In the genomic region with DNA sequence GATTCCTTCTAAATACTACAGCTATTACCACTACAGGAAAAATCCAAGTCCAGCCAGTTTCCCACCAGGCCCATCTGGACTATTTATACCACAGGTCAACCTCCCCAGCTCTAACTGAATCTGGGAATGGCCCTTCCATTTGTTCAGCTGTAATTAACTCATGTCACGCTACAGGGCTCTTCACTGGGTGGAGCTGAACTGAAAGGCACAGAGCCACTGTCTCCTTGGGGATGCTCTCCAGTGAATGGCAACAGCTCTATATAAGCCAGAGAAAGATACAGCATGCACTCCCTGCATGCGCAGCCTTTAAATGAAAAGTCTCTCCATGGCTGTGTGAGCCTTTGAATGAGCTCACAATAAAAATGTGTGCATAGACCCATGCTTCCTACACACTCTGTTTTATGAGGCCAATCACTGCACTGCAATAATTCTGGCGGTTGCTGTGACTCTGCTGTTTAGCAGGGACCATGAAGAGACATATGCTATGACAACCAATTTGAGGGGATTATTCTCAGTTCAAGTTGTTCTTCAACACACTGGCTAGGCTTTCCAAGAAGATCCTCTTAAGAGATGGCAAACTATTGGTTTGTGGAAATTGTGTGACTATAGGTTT, we compare ENCODE assay signal across 12 mouse cellular contexts.
A peak's percentile ranks its signal among the peaks of the same experiment; 100 is the strongest.
DNase-seq lines count a peak whose midpoint lies in the region; ATAC-seq and TF ChIP-seq lines count a peak whose summit lies in the region.
"Had no signal": no experiment of that assay in that cellular context is flagged by ENCODE, and none has a peak within 500 bp of the region (broad histone marks: within the 10 kb centered on the region; RNA-seq: fewer than 3 reads in every experiment).

No protein-coding gene starts in this region.

- no peaks in the 10 kb centered on the region for H3K9me3 ChIP-seq in forebrain, postnatal 0 days (ENCODE audit: low read length)
- no peaks in the 10 kb centered on the region for H3K9me3 ChIP-seq in midbrain, embryonic 10.5 days (replicated peaks)
- H3K9me3 ChIP-seq in neural tube, embryonic 14.5 days (ENCODE audit: control insufficient read depth, low read length): no peaks in the 10 kb centered on the region
- H3K9me3 ChIP-seq: heart, embryonic 13.5 days had no signal

- TF ChIP-seq CTCF in forebrain, postnatal 0 days (IDR thresholded peaks at IDR 0.05; ENCODE audit: low read depth): no peak

- H3K4me3 ChIP-seq in forebrain, postnatal 0 days (ENCODE audit: low read depth, low read length): no peak overlapping the region
- no peak overlapping the region for H3K4me3 ChIP-seq in midbrain, embryonic 10.5 days
- no peak overlapping the region for H3K4me3 ChIP-seq in neural tube, embryonic 14.5 days (ENCODE audit: low read depth, low read length)
- H3K4me3 ChIP-seq: heart, embryonic 13.5 days had no signal

- H3K4me1 ChIP-seq in forebrain, postnatal 0 days (ENCODE audit: insufficient read depth): no peaks in the 10 kb centered on the region
- H3K4me1 ChIP-seq in midbrain, embryonic 10.5 days: peaks cover 5% of the 10 kb centered on the region
- no peaks in the 10 kb centered on the region for H3K4me1 ChIP-seq in neural tube, embryonic 14.5 days (ENCODE audit: control insufficient read depth, insufficient read depth, low read length)
- H3K4me1 ChIP-seq: heart, embryonic 13.5 days had no signal

- DNase-seq in frontal cortex, postnatal 10 days (ENCODE audit: low spot score in 2 of 2): no peak
- DNase-seq in forebrain, postnatal 0 days: peak; percentile 18
- peak; percentile 14 for DNase-seq in midbrain, embryonic 10.5 days (ENCODE audit: low spot score)
- DNase-seq in layer of hippocampus, postnatal 25 days (ENCODE audit: extremely low spot score in 1 of 2, low spot score in 1 of 2): no peak
- DNase-seq in adrenal gland, adult (ENCODE audit: inconsistent age in 2 of 2, low spot score in 1 of 2): no peak
- no peak for DNase-seq in Muller cell, postnatal 12 days (ENCODE audit: inconsistent ontology term)
- DNase-seq: adrenal gland, postnatal 25 days; lung, embryonic 14.5 days had no signal

- no peaks in the 10 kb centered on the region for H3K36me3 ChIP-seq in forebrain, postnatal 0 days (ENCODE audit: insufficient read depth)
- H3K36me3 ChIP-seq in midbrain, embryonic 10.5 days: no peaks in the 10 kb centered on the region
- H3K36me3 ChIP-seq in neural tube, embryonic 14.5 days (ENCODE audit: control insufficient read depth, insufficient read depth, low read length): no peaks in the 10 kb centered on the region
- H3K36me3 ChIP-seq: heart, embryonic 13.5 days had no signal

- H3K4me2 ChIP-seq in forebrain, postnatal 0 days (ENCODE audit: low read depth): no peak overlapping the region
- H3K4me2 ChIP-seq in neural tube, embryonic 14.5 days (ENCODE audit: low read depth, low read length): no peak overlapping the region
- H3K4me2 ChIP-seq: heart, embryonic 13.5 days; lung, embryonic 14.5 days had no signal

- ATAC-seq in frontal cortex, adult (ENCODE audit: low TSS enrichment): peak; percentile 13; the same call in 1 of the 2 replicates
- peak; percentile 84 for ATAC-seq in forebrain, postnatal 0 days
- peak; percentile 97 for ATAC-seq in neural tube, embryonic 14.5 days (ENCODE audit: low read depth)

- no peaks in the 10 kb centered on the region for H3K27me3 ChIP-seq in forebrain, postnatal 0 days (ENCODE audit: insufficient read depth, low read length)
- H3K27me3 ChIP-seq in midbrain, embryonic 10.5 days (ENCODE audit: low read depth, poor library complexity, severe bottlenecking): no peaks in the 10 kb centered on the region
- no peaks in the 10 kb centered on the region for H3K27me3 ChIP-seq in neural tube, embryonic 14.5 days (ENCODE audit: control insufficient read depth, insufficient read depth, low read length)
- H3K27me3 ChIP-seq: heart, embryonic 13.5 days had no signal

- no peak overlapping the region for H3K27ac ChIP-seq in forebrain, postnatal 0 days (ENCODE audit: low read depth, low read length)
- H3K27ac ChIP-seq in midbrain, embryonic 10.5 days (replicated peaks): no peak overlapping the region
- H3K27ac ChIP-seq in neural tube, embryonic 14.5 days (ENCODE audit: low read depth, low read length): no peak overlapping the region
- H3K27ac ChIP-seq: heart, embryonic 13.5 days; kidney, postnatal 0 days had no signal

- WGBS in forebrain, postnatal 0 days: 57% methylated on average over 3 of the region's 3 CpGs
- 56% methylated on average over 3 of the region's 3 CpGs for WGBS in midbrain, embryonic 10.5 days
- WGBS in neural tube, embryonic 14.5 days: 15% methylated on average over 3 of the region's 3 CpGs

- no peak overlapping the region for H3K9ac ChIP-seq in forebrain, postnatal 0 days
- H3K9ac ChIP-seq in neural tube, embryonic 14.5 days (replicated peaks; ENCODE audit: low read depth, low read length): no peak overlapping the region
- H3K9ac ChIP-seq: heart, embryonic 13.5 days; lung, embryonic 14.5 days had no signal

Comparison
In these comparisons a context has a peak if more than half of its experiments do, and no peak if none do; other contexts are left out.
1. ATAC-seq: peak in every context shown above with its lines; median percentile 97 in neural tube, embryonic 14.5 days; 84 in forebrain, postnatal 0 days; 13 in frontal cortex, adult.
2. DNase-seq: peak in forebrain, postnatal 0 days (single experiment) and midbrain, embryonic 10.5 days (single experiment); none in frontal cortex, postnatal 10 days (0 of 2), layer of hippocampus, postnatal 25 days (0 of 2), adrenal gland, adult (0 of 2) and Muller cell, postnatal 12 days (single experiment).